ENCODE assay signal across 11 mouse cellular contexts in the genomic region with DNA sequence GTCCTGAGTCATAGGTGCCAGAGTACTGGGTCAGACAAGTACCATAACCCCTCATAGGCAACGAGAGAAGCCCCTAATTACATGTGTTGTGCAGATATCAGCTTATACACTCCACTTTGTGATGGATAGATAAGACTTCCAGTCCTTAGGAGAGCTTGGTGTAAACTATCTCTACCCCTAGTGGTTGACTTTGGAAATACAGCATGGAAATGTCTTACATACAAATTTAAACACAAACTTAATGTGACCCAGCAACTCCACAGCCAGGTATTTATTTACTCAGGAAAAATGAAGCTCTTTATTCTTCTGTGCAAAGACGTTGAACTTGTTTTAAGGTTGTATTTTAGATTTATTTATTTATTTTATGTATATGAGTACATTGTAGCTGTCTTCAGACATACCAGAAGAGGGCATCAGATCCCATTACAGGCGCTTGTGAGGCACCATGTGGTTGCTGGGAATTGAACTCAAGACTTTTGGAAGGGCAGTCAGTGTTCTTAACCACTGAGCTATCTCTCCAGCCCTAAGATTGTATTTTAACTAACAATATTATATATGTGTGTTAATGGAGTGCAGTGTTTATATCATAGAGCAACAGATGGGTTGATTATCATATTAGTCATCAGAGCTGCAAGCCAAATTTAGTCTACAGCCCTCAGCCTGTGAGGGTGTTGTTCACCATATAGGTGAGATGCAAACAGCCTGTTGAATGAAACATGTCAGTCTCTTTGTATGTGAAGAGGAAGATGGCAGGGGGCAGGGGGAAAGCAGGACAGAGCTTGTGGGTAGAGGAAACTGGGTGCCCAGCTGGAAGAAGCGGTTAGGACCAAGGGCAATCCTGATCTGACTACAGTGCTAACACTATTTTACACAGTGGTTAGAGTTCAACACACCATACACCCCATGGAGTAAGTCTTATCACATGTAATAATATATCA. TPM values are rescaled to one million over a fixed set of nuclear protein-coding genes. Genes with fewer than 3 reads are reported as not detected.
DNase-seq lines count a peak whose midpoint lies in the region; ATAC-seq lines count a peak whose summit lies in the region.
"Had no signal": no experiment of that assay in that cellular context is flagged by ENCODE, and none has a peak within 500 bp of the region (broad histone marks: within the 10 kb centered on the region; RNA-seq: fewer than 3 reads in every experiment).

No protein-coding gene starts in this region.

- peak; percentile 48 for DNase-seq in layer of hippocampus, adult 9-10 months (ENCODE audit: low spot score)
- DNase-seq in layer of hippocampus, adult 8-10 months (ENCODE audit: low spot score in 2 of 2) = no peak
- peak; percentile 23 for DNase-seq in MN1 (ENCODE audit: low spot score)
- peak; percentile 64 for DNase-seq in c-Kit-positive CD71-positive TER-119-positive erythroid progenitor cells, embryonic 14.5 days (ENCODE audit: low spot score)
- no peak for DNase-seq in gastrocnemius, postnatal 14 days
- DNase-seq: thymus, postnatal 36 days had no signal

- intact Hi-C loops in gastrocnemius, postnatal 14 days (cut with DNase I; ENCODE audit: low total_unique reads) = no loop called here

- peak; percentile 74 for ATAC-seq in megakaryocyte progenitor cell, adult 5-6 weeks (replicated peaks; ENCODE audit: poor library complexity)
- ATAC-seq in inflammation-experienced regulatory T-cells, adult 6 months = no peak

RNA-seq across cellular contexts. Expression of a gene that starts 15.6 kb away (rescaled TPM):
- total RNA-seq in layer of hippocampus, adult 8-10 months (2022) = under 1 TPM in 1 of 4 experiments, not detected in 3; 0.39 TPM
- total RNA-seq in megakaryocyte progenitor cell, adult 5-6 weeks (2015) = not detected in 2 replicates
- not detected in 2 replicates for total RNA-seq in megakaryocyte progenitor cell, adult 5-6 weeks (2017)
- not detected for total RNA-seq in gastrocnemius, postnatal 14 days (2021)
- polyA plus RNA-seq in inflammation-experienced regulatory T-cells, adult 6 months (2017; shearing (Covaris generic)) = not detected
- polyA plus RNA-seq: cortical plate, adult 2 months; hindbrain, embryonic 10.5 days; limb, embryonic 15.5 days had no signal

RNA-seq across cellular contexts. Expression of a gene that starts 17.1 kb away (rescaled TPM):
- not detected for total RNA-seq in layer of hippocampus, adult 8-10 months (2022)
- total RNA-seq in megakaryocyte progenitor cell, adult 5-6 weeks (2015) = not detected in 2 replicates
- total RNA-seq in megakaryocyte progenitor cell, adult 5-6 weeks (2017) = not detected in 2 replicates
- not detected for total RNA-seq in gastrocnemius, postnatal 14 days (2021)
- polyA plus RNA-seq in inflammation-experienced regulatory T-cells, adult 6 months (2017; shearing (Covaris generic)) = under 1 TPM in 1 of 3 experiments, not detected in 2; 0.13 TPM
- polyA plus RNA-seq: cortical plate, adult 2 months; hindbrain, embryonic 10.5 days; limb, embryonic 15.5 days had no signal

RNA-seq across cellular contexts. Expression of a gene that starts 24.1 kb away (rescaled TPM):
- total RNA-seq in layer of hippocampus, adult 8-10 months (2022) = not detected
- total RNA-seq in megakaryocyte progenitor cell, adult 5-6 weeks (2015) = not detected in 2 replicates
- total RNA-seq in megakaryocyte progenitor cell, adult 5-6 weeks (2017) = not detected in 2 replicates
- not detected for total RNA-seq in gastrocnemius, postnatal 14 days (2021)
- under 1 TPM in 1 of 3 experiments, not detected in 2; 0.07 TPM for polyA plus RNA-seq in inflammation-experienced regulatory T-cells, adult 6 months (2017; shearing (Covaris generic))
- polyA plus RNA-seq: cortical plate, adult 2 months; hindbrain, embryonic 10.5 days; limb, embryonic 15.5 days had no signal

RNA-seq across cellular contexts. Expression of a gene that starts 29.4 kb away (rescaled TPM):
- total RNA-seq in layer of hippocampus, adult 8-10 months (2022) = under 1 TPM; 0.70 to 0.96 (median 0.74) TPM
- total RNA-seq in megakaryocyte progenitor cell, adult 5-6 weeks (2015) = not detected in 2 replicates
- total RNA-seq in megakaryocyte progenitor cell, adult 5-6 weeks (2017) = 0.21 TPM in 1 of 2 replicates, not detected in the other
- total RNA-seq in gastrocnemius, postnatal 14 days (2021) = not detected
- polyA plus RNA-seq in inflammation-experienced regulatory T-cells, adult 6 months (2017; shearing (Covaris generic)) = under 1 TPM in 2 of 3 experiments, not detected in 1; 0.27 to 0.55 TPM
- polyA plus RNA-seq: hindbrain, embryonic 10.5 days; limb, embryonic 15.5 days had no signal

RNA-seq across cellular contexts. Expression of a gene that starts 34.0 kb away (rescaled TPM):
- total RNA-seq in layer of hippocampus, adult 8-10 months (2022) = 100 to 1,000 TPM; 149 to 157 (median 151) TPM
- not detected in 2 replicates for total RNA-seq in megakaryocyte progenitor cell, adult 5-6 weeks (2015)
- not detected in 2 replicates for total RNA-seq in megakaryocyte progenitor cell, adult 5-6 weeks (2017)
- under 1 TPM; 0.23 to 0.47 TPM for total RNA-seq in gastrocnemius, postnatal 14 days (2021)
- not detected for polyA plus RNA-seq in inflammation-experienced regulatory T-cells, adult 6 months (2017; shearing (Covaris generic))

Comparison
In these comparisons a context has a peak if more than half of its experiments do, and no peak if none do; other contexts are left out.
1. DNase-seq: peak in layer of hippocampus, adult 9-10 months (single experiment), MN1 (single experiment) and c-Kit-positive CD71-positive TER-119-positive erythroid progenitor cells, embryonic 14.5 days (single experiment); none in layer of hippocampus, adult 8-10 months (0 of 2) and gastrocnemius, postnatal 14 days (single experiment).